Comparison of ENCODE assay signal across 28 mouse cellular contexts in the genomic region with DNA sequence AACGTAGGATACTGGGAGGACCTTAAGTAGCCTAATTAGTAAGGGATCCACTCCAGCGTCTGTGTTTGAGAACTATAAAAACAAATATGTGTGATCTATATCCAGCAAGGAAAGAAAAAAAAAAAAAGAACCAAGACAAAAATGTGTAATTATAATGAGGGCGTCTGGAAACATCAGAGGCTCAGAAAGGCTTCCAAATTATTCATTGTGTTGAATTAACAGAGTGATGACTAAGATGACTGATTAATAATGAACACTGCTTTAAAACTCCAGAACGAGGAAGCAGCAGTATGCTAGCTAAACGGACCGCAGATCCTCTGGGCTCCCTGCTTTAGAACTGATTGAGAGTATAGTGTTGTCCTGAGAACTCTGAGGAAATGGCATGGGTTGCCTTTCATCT.
A peak's percentile ranks its signal among the peaks of the same experiment; 100 is the strongest.
DNase-seq lines count a peak whose midpoint lies in the region; ATAC-seq lines count a peak whose summit lies in the region.
"Had no signal": no experiment of that assay in that cellular context is flagged by ENCODE, and none has a peak within 500 bp of the region (broad histone marks: within the 10 kb centered on the region; RNA-seq: fewer than 3 reads in every experiment).

No protein-coding gene starts in this region.

- peak; percentile 92 for DNase-seq in Muller cell, postnatal 12 days (ENCODE audit: inconsistent ontology term)
- DNase-seq in embryonic facial prominence, embryonic 10.5 days (ENCODE audit: low spot score), result no peak
- DNase-seq in thymus, adult 18-20 months, result no peak
- no peak for DNase-seq in adrenal gland, postnatal 36 days
- DNase-seq in left cerebral cortex, adult 18-20 months (ENCODE audit: low spot score in 2 of 2), result no peak
- DNase-seq: adrenal gland, adult 2 months; adrenal gland, postnatal 14 days; B cell, adult 2 months; cerebellum, adult 18-20 months; cerebellum, adult 9-10 months; cerebellum, postnatal 14 days; gastrocnemius, postnatal 10 days; gastrocnemius, postnatal 36 days; heart, postnatal 10 days; heart, postnatal 36 days; kidney, adult 11 months; kidney, adult 9 months had no signal

- no peak overlapping the region for H3K4me3 ChIP-seq in forebrain, embryonic 13.5 days
- H3K4me3 ChIP-seq in forebrain, embryonic 12.5 days (replicated peaks), result no peak overlapping the region
- no peak overlapping the region for H3K4me3 ChIP-seq in embryonic facial prominence, embryonic 10.5 days
- H3K4me3 ChIP-seq in embryonic facial prominence, embryonic 15.5 days (replicated peaks), result no peak overlapping the region
- H3K4me3 ChIP-seq: heart, embryonic 12.5 days; heart, embryonic 15.5 days; hindbrain, embryonic 10.5 days; hindbrain, embryonic 13.5 days; intestine, embryonic 15.5 days had no signal

- H3K27ac ChIP-seq in forebrain, embryonic 13.5 days, result peak overlapping the region; percentile 27; the same call in 1 of the 2 replicates
- no peak overlapping the region for H3K27ac ChIP-seq in forebrain, embryonic 12.5 days
- H3K27ac ChIP-seq in embryonic facial prominence, embryonic 10.5 days (replicated peaks), result 0 out of 2 replicates have a peak overlapping the region, but pooled peaks have one; percentile 21
- H3K27ac ChIP-seq in embryonic facial prominence, embryonic 15.5 days (replicated peaks), result peak overlapping the region; percentile 45; the same call in 1 of the 2 replicates
- H3K27ac ChIP-seq: heart, embryonic 15.5 days; hindbrain, embryonic 10.5 days; hindbrain, embryonic 13.5 days; intestine, embryonic 15.5 days had no signal

- no peak overlapping the region for H3K4me2 ChIP-seq in forebrain, embryonic 13.5 days
- H3K4me2 ChIP-seq in forebrain, embryonic 12.5 days, result no peak overlapping the region
- no peak overlapping the region for H3K4me2 ChIP-seq in embryonic facial prominence, embryonic 15.5 days (replicated peaks)
- H3K4me2 ChIP-seq: heart, embryonic 12.5 days; heart, embryonic 15.5 days; hindbrain, embryonic 13.5 days; intestine, embryonic 15.5 days had no signal

- peaks cover 76% of the 10 kb centered on the region for H3K4me1 ChIP-seq in forebrain, embryonic 13.5 days
- H3K4me1 ChIP-seq in forebrain, embryonic 12.5 days, result peaks cover 45% of the 10 kb centered on the region
- H3K4me1 ChIP-seq in embryonic facial prominence, embryonic 10.5 days, result peaks cover 47% of the 10 kb centered on the region
- H3K4me1 ChIP-seq in embryonic facial prominence, embryonic 15.5 days, result peaks cover 38% of the 10 kb centered on the region

- no peaks in the 10 kb centered on the region for H3K9me3 ChIP-seq in forebrain, embryonic 13.5 days (replicated peaks)
- no peaks in the 10 kb centered on the region for H3K9me3 ChIP-seq in forebrain, embryonic 12.5 days
- H3K9me3 ChIP-seq in embryonic facial prominence, embryonic 10.5 days, result no peaks in the 10 kb centered on the region
- no peaks in the 10 kb centered on the region for H3K9me3 ChIP-seq in embryonic facial prominence, embryonic 15.5 days (replicated peaks)
- H3K9me3 ChIP-seq: heart, embryonic 12.5 days; heart, embryonic 15.5 days; hindbrain, embryonic 10.5 days; hindbrain, embryonic 13.5 days; intestine, embryonic 15.5 days had no signal

- no peak overlapping the region for H3K9ac ChIP-seq in forebrain, embryonic 13.5 days
- H3K9ac ChIP-seq in forebrain, embryonic 12.5 days, result no peak overlapping the region
- H3K9ac ChIP-seq in embryonic facial prominence, embryonic 15.5 days, result no peak overlapping the region
- H3K9ac ChIP-seq: heart, embryonic 12.5 days; heart, embryonic 15.5 days; hindbrain, embryonic 13.5 days; intestine, embryonic 15.5 days had no signal

- H3K36me3 ChIP-seq in forebrain, embryonic 13.5 days (ENCODE audit: poor library complexity, severe bottlenecking), result no peaks in the 10 kb centered on the region
- H3K36me3 ChIP-seq in forebrain, embryonic 12.5 days (replicated peaks), result no peaks in the 10 kb centered on the region
- H3K36me3 ChIP-seq in embryonic facial prominence, embryonic 10.5 days (replicated peaks), result no peaks in the 10 kb centered on the region
- H3K36me3 ChIP-seq in embryonic facial prominence, embryonic 15.5 days, result no peaks in the 10 kb centered on the region
- H3K36me3 ChIP-seq: G1E; heart, embryonic 12.5 days; heart, embryonic 15.5 days; hindbrain, embryonic 10.5 days; hindbrain, embryonic 13.5 days; intestine, embryonic 15.5 days had no signal

- 44% methylated on average over 6 of the region's 6 CpGs for WGBS in forebrain, embryonic 13.5 days
- WGBS in forebrain, embryonic 12.5 days, result 51% methylated on average over 6 of the region's 6 CpGs
- 70% methylated on average over 6 of the region's 6 CpGs for whole genome bisulfite sequencing in embryonic facial prominence, embryonic 10.5 days
- WGBS in embryonic facial prominence, embryonic 15.5 days, result 39% methylated on average over 6 of the region's 6 CpGs

- no peaks in the 10 kb centered on the region for H3K27me3 ChIP-seq in forebrain, embryonic 13.5 days
- H3K27me3 ChIP-seq in forebrain, embryonic 12.5 days, result no peaks in the 10 kb centered on the region
- H3K27me3 ChIP-seq in embryonic facial prominence, embryonic 10.5 days (replicated peaks; ENCODE audit: low read depth, poor library complexity, severe bottlenecking), result no peaks in the 10 kb centered on the region
- no peaks in the 10 kb centered on the region for H3K27me3 ChIP-seq in embryonic facial prominence, embryonic 15.5 days
- H3K27me3 ChIP-seq: CH12.LX; heart, embryonic 12.5 days; heart, embryonic 15.5 days; hindbrain, embryonic 13.5 days; intestine, embryonic 15.5 days had no signal

- ATAC-seq in forebrain, embryonic 13.5 days, result no peak
- ATAC-seq in forebrain, embryonic 12.5 days (ENCODE audit: low FRiP score), result no peak
- ATAC-seq in embryonic facial prominence, embryonic 15.5 days (ENCODE audit: insufficient number of reproducible peaks, low FRiP score, low TSS enrichment, low read depth), result no peak
- ATAC-seq: hindbrain, embryonic 16.5 days; intestine, embryonic 15.5 days had no signal
